22 mouse cellular contexts compared by ENCODE assay signal in genomic region chr19:16254881-16255280, GRCm38 (mm10).
DNase-seq lines count a peak whose midpoint lies in the region; ATAC-seq and TF ChIP-seq lines count a peak whose summit lies in the region.
"Had no signal": no experiment of that assay in that cellular context is flagged by ENCODE, and none has a peak within 500 bp of the region (broad histone marks: within the 10 kb centered on the region; RNA-seq: fewer than 3 reads in every experiment).

No protein-coding gene starts in this region.

- H3K9me3 ChIP-seq in heart, embryonic 10.5 days = no peaks in the 10 kb centered on the region
- H3K9me3 ChIP-seq in liver, postnatal 0 days (ENCODE audit: low read length) = no peaks in the 10 kb centered on the region
- H3K9me3 ChIP-seq in limb, embryonic 10.5 days (replicated peaks) = no peaks in the 10 kb centered on the region
- H3K9me3 ChIP-seq: heart, embryonic 15.5 days; hindbrain, embryonic 10.5 days; midbrain, embryonic 10.5 days had no signal

- no peak for TF ChIP-seq CTCF in cerebellum, adult 2 months (IDR thresholded peaks at IDR 0.05; ENCODE audit: borderline replicate concordance, insufficient read depth, low read depth, low read length)
- no peak for TF ChIP-seq CTCF in liver, postnatal 0 days (IDR thresholded peaks at IDR 0.05; ENCODE audit: low read depth)

- H3K36me3 ChIP-seq in heart, embryonic 10.5 days = no peaks in the 10 kb centered on the region
- H3K36me3 ChIP-seq in liver, postnatal 0 days (replicated peaks; ENCODE audit: insufficient read depth, low read length) = no peaks in the 10 kb centered on the region
- H3K36me3 ChIP-seq in limb, embryonic 10.5 days = no peaks in the 10 kb centered on the region
- H3K36me3 ChIP-seq: heart, embryonic 15.5 days; hindbrain, embryonic 10.5 days; midbrain, embryonic 10.5 days had no signal

- no peak overlapping the region for H3K27ac ChIP-seq in cerebellum, adult 2 months (ENCODE audit: insufficient read depth, low read length)
- H3K27ac ChIP-seq in heart, embryonic 10.5 days = no peak overlapping the region
- H3K27ac ChIP-seq in liver, postnatal 0 days (ENCODE audit: low read depth) = no peak overlapping the region
- no peak overlapping the region for H3K27ac ChIP-seq in limb, embryonic 10.5 days
- H3K27ac ChIP-seq: heart, adult 2 months; heart, embryonic 15.5 days; hindbrain, embryonic 10.5 days; hindbrain, postnatal 0 days; midbrain, embryonic 10.5 days had no signal

- intact Hi-C loops in heart, postnatal 14 days (cut with DNase I) = loop anchor here (5.0 kb wide), 1 partner anchor 123 kb away; the partner anchor contains the start of gene Gnaq

- no peak overlapping the region for H3K4me2 ChIP-seq in liver, postnatal 0 days (ENCODE audit: low read depth, low read length)
- H3K4me2 ChIP-seq: heart, embryonic 15.5 days; liver, embryonic 11.5 days; lung, embryonic 14.5 days had no signal

- DNase-seq in cerebellum, adult 2 months = peak; percentile 25 to 52
- no peak for DNase-seq in cerebellum, adult 11 months
- peak; percentile 9 for DNase-seq in heart, embryonic 10.5 days (ENCODE audit: low spot score)
- DNase-seq in heart, postnatal 14 days = no peak
- no peak for DNase-seq in liver, postnatal 0 days
- no peak for DNase-seq in liver
- peak; percentile 28 to 42 for DNase-seq in layer of hippocampus, adult 8-10 months (ENCODE audit: low spot score in 2 of 2)
- no peak for DNase-seq in limb, embryonic 10.5 days (ENCODE audit: low spot score)
- DNase-seq: embryo, embryonic 11 days; gastrocnemius, postnatal 14 days; heart, adult 2 months; kidney, adult 8-10 months; kidney, postnatal 14 days; lung, embryonic 14.5 days; lung, postnatal 36 days; right cerebral cortex, postnatal 25 days had no signal

- H3K9ac ChIP-seq in liver, postnatal 0 days (replicated peaks) = no peak overlapping the region
- H3K9ac ChIP-seq: heart, embryonic 15.5 days; lung, embryonic 14.5 days had no signal

- TF ChIP-seq POLR2A in cerebellum, adult 2 months (IDR thresholded peaks at IDR 0.05; ENCODE audit: borderline replicate concordance, insufficient read depth, low read length) = no peak

- WGBS in cerebellum, adult 2 months = 10% methylated on average over 1 of the region's 1 CpGs
- WGBS in heart, embryonic 10.5 days = 57% methylated on average over 1 of the region's 1 CpGs
- 33% methylated on average over 1 of the region's 1 CpGs for WGBS in liver, postnatal 0 days (ENCODE audit: insufficient replicate concordance)
- WGBS in limb, embryonic 10.5 days = 68% methylated on average over 1 of the region's 1 CpGs

- H3K27me3 ChIP-seq in cerebellum, adult 2 months (ENCODE audit: control insufficient read depth, insufficient read depth, low read length) = no peaks in the 10 kb centered on the region
- H3K27me3 ChIP-seq in heart, embryonic 10.5 days (ENCODE audit: insufficient read depth, poor library complexity, severe bottlenecking) = no peaks in the 10 kb centered on the region
- H3K27me3 ChIP-seq in liver, postnatal 0 days (ENCODE audit: insufficient read depth, low read length) = no peaks in the 10 kb centered on the region
- no peaks in the 10 kb centered on the region for H3K27me3 ChIP-seq in limb, embryonic 10.5 days (ENCODE audit: low read depth, poor library complexity, severe bottlenecking)
- H3K27me3 ChIP-seq: CH12.LX; heart, embryonic 15.5 days had no signal

- ATAC-seq in liver, postnatal 0 days = no peak
- ATAC-seq: hindbrain, postnatal 0 days had no signal

- peaks cover 3% of the 10 kb centered on the region; the same call in 1 of the 2 replicates for H3K4me1 ChIP-seq in cerebellum, adult 2 months (ENCODE audit: control insufficient read depth, insufficient read depth, low read length)
- H3K4me1 ChIP-seq in heart, embryonic 10.5 days = peaks cover 49% of the 10 kb centered on the region
- peaks cover 20% of the 10 kb centered on the region for H3K4me1 ChIP-seq in liver, postnatal 0 days (ENCODE audit: insufficient read depth)
- H3K4me1 ChIP-seq in limb, embryonic 10.5 days = peaks cover 20% of the 10 kb centered on the region

- no peak overlapping the region for H3K4me3 ChIP-seq in cerebellum, adult 2 months (replicated peaks; ENCODE audit: insufficient read depth, low read depth, low read length)
- H3K4me3 ChIP-seq in heart, embryonic 10.5 days = no peak overlapping the region
- H3K4me3 ChIP-seq in liver, postnatal 0 days (ENCODE audit: low read depth, low read length) = no peak overlapping the region
- H3K4me3 ChIP-seq in limb, embryonic 10.5 days = no peak overlapping the region
- H3K4me3 ChIP-seq: heart, adult 2 months; heart, embryonic 15.5 days; hindbrain, embryonic 10.5 days; midbrain, embryonic 10.5 days had no signal

- 0 out of 2 replicates have a peak, but pooled peaks have one; percentile 10 for TF ChIP-seq EP300 in liver, postnatal 0 days (IDR thresholded peaks at IDR 0.05; ENCODE audit: low read depth)

Comparison
In these comparisons a context has a peak if more than half of its experiments do, and no peak if none do; other contexts are left out.
1. DNase-seq: peak in cerebellum, adult 2 months (2 of 2), heart, embryonic 10.5 days (single experiment) and layer of hippocampus, adult 8-10 months (2 of 2); none in cerebellum, adult 11 months (single experiment), heart, postnatal 14 days (0 of 2), liver, postnatal 0 days (single experiment), liver (single experiment) and limb, embryonic 10.5 days (single experiment).